Mouse (Mus musculus) G1E (cell line): ENCODE results near the gene Gm28557. TPM values are rescaled to one million over a fixed set of nuclear protein-coding genes. Genes with fewer than 3 reads are reported as not detected.
A peak's percentile ranks its signal among the peaks of the same experiment; 100 is the strongest.
"Not testable (repeated sequence)": the region's sequence is repeated elsewhere in the genome, so short reads cannot be mapped to it uniquely, and the experiment has no call there.

Experiments
- ATAC-seq: 2 replicates; pipeline ENCODE4 v1.8.0; 2016; ENCODE audit warnings: mild to moderate bottlenecking; ENCODE audit not compliant: insufficient number of reproducible peaks, poor library complexity, low FRiP score, severe bottlenecking; ENCODE audit errors: extremely low read depth
- DNase-seq: peaks from one replicate; pipeline ENCODE4 v3.0.0; 2012; ENCODE audit warnings: low spot score
- H3K27me3 ChIP-seq: 2 replicates; pipeline ENCODE4 v1.6.1; 2012; ENCODE audit warnings: mild to moderate bottlenecking, low read length, inconsistent platforms; ENCODE audit not compliant: insufficient read depth
- H3K36me3 ChIP-seq: replicated peaks from 2 replicates; pipeline ENCODE3; 2012; ENCODE audit warnings: mild to moderate bottlenecking, inconsistent platforms
- H3K4me1 ChIP-seq: 2 replicates; pipeline ENCODE4 v1.6.1; 2012; ENCODE audit warnings: low read depth, low read length, inconsistent platforms, mixed read lengths; ENCODE audit not compliant: insufficient read depth
- H3K4me3 ChIP-seq: 2 replicates; pipeline ENCODE4 v1.5.1; 2012; ENCODE audit warnings: low read depth, mild to moderate bottlenecking, inconsistent platforms, low read length, moderate library complexity, mixed read lengths
- H3K9me3 ChIP-seq: replicated peaks from 2 replicates; pipeline ENCODE4 v1.6.1; 2012; ENCODE audit warnings: inconsistent platforms
- CTCF ChIP-seq: IDR thresholded peaks from 2 replicates; pipeline ENCODE4 v1.5.1; 2012; ENCODE audit warnings: low read depth, low read length, inconsistent platforms, mixed read lengths
- GATA1 ChIP-seq: IDR thresholded peaks from 2 replicates; pipeline ENCODE4 v1.6.1; 2012; ENCODE audit warnings: borderline replicate concordance, low read length, inconsistent platforms, mixed read lengths
- GATA2 ChIP-seq: IDR thresholded peaks from 2 replicates; pipeline ENCODE4 v1.6.1; 2012; ENCODE audit warnings: low read depth, low read length, inconsistent platforms, borderline replicate concordance
- POLR2AphosphoS5 ChIP-seq: IDR thresholded peaks from 2 replicates; pipeline ENCODE4 v1.6.1; 2012; ENCODE audit warnings: low read depth, low read length, inconsistent platforms; ENCODE audit not compliant: insufficient replicate concordance
- TAL1 ChIP-seq: conservative IDR thresholded peaks from 2 replicates; pipeline ENCODE4 v1.6.1; 2012; ENCODE audit warnings: low read depth, low read length, inconsistent platforms, mixed read lengths
- polyA plus RNA-seq: library from polyadenylated mRNA; stranded (reverse); fragments of >175 nt; gene quantifications from 2 replicates; pipeline ENCODE4 v1.2.3, GENCODE M21; 2012
- total RNA-seq, 2 experiments: library from RNA; stranded (forward) in 1 of 2; stranded (reverse) in 1 of 2; fragments of 200-1000 nt in 1 of 2; fragments of >200 nt in 1 of 2; fragmentation: Nextera tagmentation in 1 of 2; gene quantifications; 2 replicates each; pipeline ENCODE4 v1.2.3; 2014 to 2017

Gm28557 gene
- total RNA-seq (2014; fragmentation: Nextera tagmentation) (6.2 and 12.0 TPM in 2 replicates), total RNA-seq (2017) (5.3 and 9.3 TPM in 2 replicates), polyA plus RNA-seq (0.19 and 0.23 TPM in 2 replicates)

- peak within 1 kb of the TSS; percentile 77 for H3K4me3 ChIP-seq
- peaks cover 22% of the 10 kb centered on the region for H3K4me1 ChIP-seq
- H3K36me3 ChIP-seq: peaks cover 15% of the 10 kb centered on the region
- H3K27me3 ChIP-seq: no peaks in the 10 kb centered on the region; the same call in 1 of the 2 replicates
- DNase-seq: peak; percentile 70
- no peaks in the 10 kb centered on the region for H3K9me3 ChIP-seq
- TF ChIP-seq GATA2: no peak
- peak; percentile 81 for TF ChIP-seq CTCF
- TF ChIP-seq GATA1: no peak
- ATAC-seq: peak; percentile 92
Observed at GRCm38 (mm10) chr13:67108194-67108820, at the start of gene Gm28557. TSS of gene Gm28557 (minus strand) at chr13:67108604.

- TF ChIP-seq CTCF (no peak), TAL1 (no peak)
- DNase-seq (peak; percentile 11), ATAC-seq (peak; percentile 94)
- Histone ChIP-seq H3K9me3 (no peaks in the 10 kb centered on the region), H3K4me3 (peak overlapping the region; percentile 75), H3K4me1 (peaks cover 2% of the 10 kb centered on the region; the same call in 1 of the 2 replicates), H3K27me3 (no peaks in the 10 kb centered on the region), H3K36me3 (no peaks in the 10 kb centered on the region)
Observed at GRCm38 (mm10) chr13:67128038-67128721, 19.8 kb upstream of the Gm28557 start.

GRCm38 (mm10) chr13:67127507-67127906 lies 19.1 kb upstream of the Gm28557 start:
- H3K4me3 ChIP-seq, H3K27me3 ChIP-seq, H3K36me3 ChIP-seq, H3K9me3 ChIP-seq, ATAC-seq, DNase-seq, H3K4me1 ChIP-seq: not testable (repeated sequence)

- DNase-seq (no peak), ATAC-seq (no peak)
- Histone ChIP-seq H3K36me3 (no peaks in the 10 kb centered on the region), H3K4me1 (peaks cover 2% of the 10 kb centered on the region; the same call in 1 of the 2 replicates), H3K9me3 (no peaks in the 10 kb centered on the region), H3K4me3 (no peak overlapping the region), H3K27me3 (no peaks in the 10 kb centered on the region)
- TF ChIP-seq GATA1 (no peak), GATA2 (no peak), POLR2AphosphoS5 (no peak), CTCF (no peak), TAL1 (no peak)
Observed at GRCm38 (mm10) chr13:67124460-67124859, 16.1 kb upstream of the Gm28557 start.

- ATAC-seq, H3K36me3 ChIP-seq, DNase-seq, H3K4me1 ChIP-seq, H3K9me3 ChIP-seq, H3K4me3 ChIP-seq, H3K27me3 ChIP-seq: not testable (repeated sequence)
Observed at GRCm38 (mm10) chr13:67121360-67121759, 13.0 kb upstream of the Gm28557 start, which contains the start of gene Zfp759. TSS of gene Zfp759 (plus strand) at chr13:67121660.

GRCm38 (mm10) chr13:67116163-67116562 lies 7.8 kb upstream of the Gm28557 start, which contains the start of gene Rslcan18:
TSS of gene Rslcan18 (minus strand) at chr13:67116263.
- not testable (repeated sequence) for H3K9me3 ChIP-seq, H3K36me3 ChIP-seq, H3K4me3 ChIP-seq, ATAC-seq, DNase-seq, H3K27me3 ChIP-seq
- H3K4me1 ChIP-seq: peaks cover 12% of the 10 kb centered on the region

GRCm38 (mm10) chr13:67113287-67113686 lies 4.9 kb upstream of the Gm28557 start:
- ATAC-seq (no peak), DNase-seq (no peak)
- peaks cover 16% of the 10 kb centered on the region for H3K4me1 ChIP-seq
- no peak for TF ChIP-seq GATA1
- TF ChIP-seq GATA2: no peak
- no peak for TF ChIP-seq POLR2AphosphoS5
- TF ChIP-seq CTCF: no peak
- no peak for TF ChIP-seq TAL1
- H3K27me3 ChIP-seq: no peaks in the 10 kb centered on the region; the same call in 1 of the 2 replicates
- no peak overlapping the region for H3K4me3 ChIP-seq
- no peaks in the 10 kb centered on the region for H3K36me3 ChIP-seq
- H3K9me3 ChIP-seq: no peaks in the 10 kb centered on the region
